Mouse (Mus musculus): ENCODE data around the gene Foxj2.

GRCm38 (mm10) chr6:122800640-122801300 lies 18.9 kb upstream of the Foxj2 start:
- TF ChIP-seq CTCF (IDR thresholded peaks at IDR 0.05; ENCODE audit: borderline replicate concordance, extremely low read depth, insufficient read depth, insufficient read length), result no peak
- no peak for TF ChIP-seq POLR2A (IDR thresholded peaks at IDR 0.05; ENCODE audit: borderline replicate concordance, extremely low read depth, insufficient read depth, insufficient read length, poor library complexity, severe bottlenecking)

Measured in brain, embryonic 14.5 days (tissue).